Mouse (Mus musculus) bone marrow macrophage, adult 2 months (primary cell): ENCODE results near the gene Ptprm.

Experiments used
- CTCF ChIP-seq: IDR thresholded peaks from 2 replicates; pipeline ENCODE4 v1.5.1; 2012; ENCODE audit warnings: low read depth, mild to moderate bottlenecking, low read length, moderate library complexity
- POLR2A ChIP-seq: IDR thresholded peaks from 2 replicates; pipeline ENCODE4 v1.6.1; 2012; ENCODE audit warnings: mild to moderate bottlenecking, low read depth, low read length, borderline replicate concordance

DNA sequence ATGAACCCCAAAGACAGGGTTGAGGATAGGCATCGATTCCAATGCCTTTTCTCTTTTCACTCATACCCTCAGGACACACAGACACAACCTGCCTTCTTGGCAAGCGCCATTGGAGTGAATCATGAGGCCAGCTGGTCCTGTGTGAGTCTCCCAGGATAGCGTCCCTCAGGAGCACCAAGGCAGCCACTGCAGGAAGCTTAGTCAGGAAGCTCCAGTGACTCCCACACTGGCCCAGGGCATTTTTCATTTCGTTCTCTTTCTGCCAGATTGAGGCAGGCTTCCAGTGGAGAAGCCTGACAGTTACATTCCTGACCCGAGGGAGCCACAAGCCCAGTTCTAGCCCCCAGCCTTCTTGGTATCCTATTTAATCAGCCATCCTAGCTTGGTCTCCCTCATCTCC lies 393.3 kb downstream of the Ptprm start:
- no peak for TF ChIP-seq POLR2A
- no peak for TF ChIP-seq CTCF
